Mouse (Mus musculus) lung, postnatal 0 days (tissue): ENCODE measurements around the gene Spock1. TPM values are rescaled to one million over a fixed set of nuclear protein-coding genes. Genes with fewer than 3 reads are reported as not detected.

Experiments used
- ATAC-seq: fragments of 200-750 bp; cut with Nextera tagmentation; 2 replicates; pipeline ENCODE4 v1.8.0; 2017; ENCODE audit warnings: moderate library complexity
- DNase-seq: peaks from one replicate; pipeline ENCODE4 v3.0.0-alpha.2; 2016; ENCODE audit warnings: low spot score
- H3K27ac ChIP-seq: fragments of 300-500 bp; sonication (generic); 2 replicates; pipeline ENCODE4 v1.5.1; 2014; ENCODE audit warnings: antibody characterized with exemption, mild to moderate bottlenecking, low read length, mixed read lengths
- H3K27me3 ChIP-seq: fragments of 300-500 bp; sonication (generic); replicated peaks from 2 replicates; pipeline ENCODE4 v1.6.1; 2014; ENCODE audit warnings: low read length, mixed read lengths; ENCODE audit not compliant: insufficient read depth
- H3K36me3 ChIP-seq: fragments of 300-500 bp; sonication (generic); 2 replicates; pipeline ENCODE4 v1.6.1; 2014; ENCODE audit warnings: low read length, mixed read lengths; ENCODE audit not compliant: insufficient read depth
- H3K4me1 ChIP-seq: fragments of 300-500 bp; sonication (generic); 2 replicates; pipeline ENCODE4 v1.6.1; 2014; ENCODE audit warnings: antibody characterized with exemption, low read depth, low read length, mixed read lengths; ENCODE audit not compliant: insufficient read depth
- H3K4me2 ChIP-seq: fragments of 300-500 bp; sonication (generic); replicated peaks from 2 replicates; pipeline ENCODE4 v1.6.1; 2014; ENCODE audit warnings: low read depth, mild to moderate bottlenecking, low read length, moderate library complexity, mixed read lengths
- H3K4me3 ChIP-seq: fragments of 300-500 bp; sonication (generic); 2 replicates; pipeline ENCODE4 v1.5.1; 2014; ENCODE audit warnings: low read depth, low read length
- H3K9ac ChIP-seq: fragments of 300-500 bp; sonication (generic); replicated peaks from 2 replicates; pipeline ENCODE4 v1.6.1; 2014; ENCODE audit warnings: low read depth, mild to moderate bottlenecking
- H3K9me3 ChIP-seq: fragments of 300-500 bp; sonication (generic); 2 replicates; pipeline ENCODE4 v1.6.1; 2016; ENCODE audit warnings: low read length, mixed read lengths
- CTCF ChIP-seq: IDR thresholded peaks from 2 replicates; pipeline ENCODE4 v1.5.1; 2016; ENCODE audit warnings: antibody characterized with exemption, mild to moderate bottlenecking
- EP300 ChIP-seq: IDR thresholded peaks from 2 replicates; pipeline ENCODE4 v1.6.1; 2016; ENCODE audit warnings: antibody characterized with exemption, mild to moderate bottlenecking, control low read depth
- WGBS: fragments of 180-500 bp; shearing (Covaris S2); extraction: QIAGEN DNeasy Blood & Tissue Kit; methylation state at CpG from one replicate; pipeline ENCODE4 v1.1.7; 2014; 5-methylcytosine and 5-hydroxymethylcytosine counted together
- polyA plus RNA-seq: library from polyadenylated mRNA; unstranded; fragments of >200 nt; fragmentation: Nextera tagmentation; extraction: Ambion mirVana; gene quantifications from 2 replicates; pipeline ENCODE4 v1.2.1, GENCODE M21; 2015

Spock1 gene
- polyA plus RNA-seq, 1 experiment from 2014 or later, result 0.45 TPM

DNA sequence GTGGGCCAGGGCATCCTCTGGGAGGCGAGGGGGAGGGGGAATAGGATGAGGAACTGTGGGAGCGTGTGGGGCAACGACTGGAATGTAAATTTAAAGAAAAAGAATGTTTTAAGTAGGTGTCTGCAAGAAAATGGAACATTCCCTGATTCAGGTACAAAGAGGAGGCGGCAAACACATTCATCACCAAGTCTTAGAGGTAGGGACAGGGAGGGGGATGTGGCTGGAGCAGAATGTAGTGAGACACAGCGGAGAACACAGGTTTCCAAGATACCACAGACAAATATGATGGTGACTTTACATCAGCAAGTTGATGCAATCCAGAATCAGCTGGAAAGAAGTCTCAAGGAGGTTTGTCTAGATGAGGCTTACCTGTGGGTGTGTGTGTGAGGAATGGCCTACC, 221.7 kb downstream of the Spock1 start:
- whole genome bisulfite sequencing, result 57% methylated on average over 5 of the region's 5 CpGs
- no peak overlapping the region for H3K9ac ChIP-seq
- TF ChIP-seq EP300 (no peak), CTCF (no peak)
- ATAC-seq (no peak), DNase-seq (no peak)
- H3K4me2 ChIP-seq, result no peak overlapping the region
- H3K4me3 ChIP-seq, result no peak overlapping the region
- no peaks in the 10 kb centered on the region for H3K27me3 ChIP-seq
- no peaks in the 10 kb centered on the region for H3K9me3 ChIP-seq
- no peaks in the 10 kb centered on the region for H3K36me3 ChIP-seq
- no peak overlapping the region for H3K27ac ChIP-seq
- H3K4me1 ChIP-seq, result no peaks in the 10 kb centered on the region

DNA sequence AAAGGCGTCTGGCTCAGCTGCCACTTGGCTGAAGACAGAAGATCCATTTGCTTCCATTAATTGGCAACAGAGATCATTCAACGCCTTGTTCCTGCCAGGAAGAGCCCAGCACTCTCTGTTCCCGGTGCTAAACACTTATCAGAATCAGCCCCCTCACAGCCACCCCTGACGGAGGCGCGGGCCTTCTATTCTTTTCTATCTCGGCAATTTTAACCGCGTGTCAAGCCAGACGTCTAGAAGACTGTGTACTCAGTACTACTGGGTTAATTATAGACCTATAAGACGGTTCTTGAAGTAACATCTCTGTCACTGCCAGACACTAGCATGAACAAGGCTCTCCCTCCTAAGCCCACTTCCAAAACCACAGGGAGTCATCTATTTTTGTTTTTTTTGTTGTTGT, 222.9 kb downstream of the Spock1 start:
- H3K4me3 ChIP-seq, result no peak overlapping the region
- no peak overlapping the region for H3K9ac ChIP-seq
- H3K27ac ChIP-seq, result no peak overlapping the region
- no peaks in the 10 kb centered on the region for H3K27me3 ChIP-seq
- no peak for ATAC-seq
- no peaks in the 10 kb centered on the region for H3K36me3 ChIP-seq
- no peak overlapping the region for H3K4me2 ChIP-seq
- H3K9me3 ChIP-seq, result no peaks in the 10 kb centered on the region
- WGBS, result 41% methylated on average over 11 of the region's 11 CpGs
- no peak for TF ChIP-seq EP300
- TF ChIP-seq CTCF, result no peak
- H3K4me1 ChIP-seq, result no peaks in the 10 kb centered on the region
- DNase-seq, result no peak

DNA sequence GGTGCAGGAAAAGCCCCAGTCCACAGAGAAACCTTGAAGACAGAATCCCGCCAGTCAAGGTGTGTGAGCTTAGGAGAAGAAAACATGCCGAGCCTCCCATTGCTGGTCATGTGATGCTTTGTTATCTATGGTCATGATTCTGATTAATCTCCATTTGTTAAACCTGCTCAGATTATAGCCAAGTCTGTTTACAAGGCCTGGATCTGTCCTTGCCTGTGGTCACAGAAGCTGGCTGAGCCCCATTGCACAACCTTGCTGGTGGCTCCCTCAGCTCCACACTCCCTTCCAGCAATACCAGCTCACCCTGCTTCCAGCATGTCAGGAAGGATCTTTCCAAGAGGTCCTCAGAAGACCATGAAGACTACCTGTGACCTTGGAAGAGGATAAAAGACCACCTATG, 228.5 kb downstream of the Spock1 start:
- no peak for ATAC-seq

DNA sequence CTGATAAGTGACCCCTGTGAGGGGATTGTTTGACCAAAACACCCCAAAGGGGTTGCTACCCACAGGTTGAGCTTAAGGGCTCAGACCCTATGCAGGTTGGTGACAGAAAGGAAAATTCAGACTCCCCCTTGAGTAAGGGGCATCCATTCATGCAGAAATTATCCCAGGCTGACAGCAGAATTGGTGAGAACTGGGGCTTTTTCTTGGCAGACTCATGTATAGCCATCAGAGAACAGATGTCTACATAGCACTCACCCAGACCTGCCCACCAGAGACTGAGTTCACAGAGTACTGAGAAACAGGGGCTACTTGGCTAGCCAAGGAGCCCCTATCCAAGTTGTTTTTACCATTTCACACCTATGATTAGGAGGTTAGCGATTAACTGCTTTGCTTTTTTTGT, 231.3 kb downstream of the Spock1 start:
- H3K4me1 ChIP-seq, result no peaks in the 10 kb centered on the region
- WGBS, result 92% methylated on average over 1 of the region's 1 CpGs
- no peaks in the 10 kb centered on the region for H3K9me3 ChIP-seq
- TF ChIP-seq EP300, result no peak
- H3K27ac ChIP-seq, result no peak overlapping the region
- no peaks in the 10 kb centered on the region for H3K27me3 ChIP-seq
- no peak overlapping the region for H3K4me2 ChIP-seq
- DNase-seq (no peak), ATAC-seq (no peak)
- H3K4me3 ChIP-seq, result no peak overlapping the region
- no peaks in the 10 kb centered on the region for H3K36me3 ChIP-seq
- no peak overlapping the region for H3K9ac ChIP-seq

More for the DNA sequence above, 228.5 kb downstream of the Spock1 start:
- Histone ChIP-seq H3K4me2 (no peak overlapping the region), H3K9me3 (no peaks in the 10 kb centered on the region), H3K27ac (no peak overlapping the region), H3K4me3 (no peak overlapping the region), H3K9ac (no peak overlapping the region), H3K4me1 (no peaks in the 10 kb centered on the region), H3K27me3 (no peaks in the 10 kb centered on the region), H3K36me3 (no peaks in the 10 kb centered on the region)
- WGBS, result 73% methylated on average over 2 of the region's 2 CpGs
- TF ChIP-seq CTCF, result no peak
- TF ChIP-seq EP300, result no peak
- DNase-seq, result no peak

DNA sequence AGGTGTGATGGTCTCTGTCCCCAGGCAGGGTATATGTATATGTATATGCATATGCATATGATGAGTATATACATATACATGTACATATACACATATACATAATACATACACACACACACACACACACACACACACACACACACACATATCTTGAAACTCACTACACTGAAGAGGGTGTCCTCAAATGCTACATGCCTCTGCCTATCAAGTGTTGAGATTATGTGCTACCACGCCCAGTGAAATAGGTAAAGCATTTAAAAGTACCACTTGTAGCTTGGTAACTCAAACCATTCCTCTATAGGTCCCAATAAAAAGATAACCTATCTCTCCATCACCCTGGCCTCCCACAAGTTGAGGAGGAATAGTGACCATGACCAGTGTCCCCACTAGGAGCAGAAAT, 234.7 kb downstream of the Spock1 start:
- DNase-seq (no peak), ATAC-seq (no peak)
- Histone ChIP-seq H3K4me3 (no peak overlapping the region), H3K36me3 (no peaks in the 10 kb centered on the region), H3K4me1 (no peaks in the 10 kb centered on the region), H3K4me2 (no peak overlapping the region), H3K9me3 (no peaks in the 10 kb centered on the region), H3K27ac (no peak overlapping the region), H3K27me3 (no peaks in the 10 kb centered on the region), H3K9ac (no peak overlapping the region)
- WGBS, result 76% methylated on average over 1 of the region's 1 CpGs
- TF ChIP-seq EP300, result no peak
- no peak for TF ChIP-seq CTCF

DNA sequence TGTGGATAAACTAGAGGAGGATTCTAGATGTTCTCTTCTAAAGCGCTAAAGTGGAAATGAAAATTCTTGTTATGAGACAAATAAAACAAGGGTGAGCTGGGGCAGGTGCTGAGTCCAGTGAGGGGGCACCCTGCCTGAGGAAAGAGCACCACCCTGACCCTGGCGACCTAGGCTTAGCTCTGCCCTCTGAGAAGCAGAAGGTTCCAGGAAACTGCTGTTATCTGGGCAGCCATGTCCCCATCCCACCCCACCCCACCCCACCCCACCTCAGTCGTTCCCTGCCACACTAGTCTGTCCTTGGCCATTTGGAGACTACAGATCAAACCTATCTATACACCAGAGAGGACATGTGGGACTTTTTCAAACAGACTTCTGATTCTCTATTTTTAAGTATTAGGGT, 235.4 kb downstream of the Spock1 start:
- Histone ChIP-seq H3K27ac (no peak overlapping the region), H3K36me3 (no peaks in the 10 kb centered on the region), H3K4me1 (no peaks in the 10 kb centered on the region), H3K27me3 (no peaks in the 10 kb centered on the region), H3K9me3 (no peaks in the 10 kb centered on the region), H3K4me2 (no peak overlapping the region), H3K9ac (no peak overlapping the region), H3K4me3 (no peak overlapping the region)
- TF ChIP-seq CTCF (no peak), EP300 (no peak)
- ATAC-seq (no peak), DNase-seq (no peak)
- 62% methylated on average over 3 of the region's 3 CpGs for WGBS

DNA sequence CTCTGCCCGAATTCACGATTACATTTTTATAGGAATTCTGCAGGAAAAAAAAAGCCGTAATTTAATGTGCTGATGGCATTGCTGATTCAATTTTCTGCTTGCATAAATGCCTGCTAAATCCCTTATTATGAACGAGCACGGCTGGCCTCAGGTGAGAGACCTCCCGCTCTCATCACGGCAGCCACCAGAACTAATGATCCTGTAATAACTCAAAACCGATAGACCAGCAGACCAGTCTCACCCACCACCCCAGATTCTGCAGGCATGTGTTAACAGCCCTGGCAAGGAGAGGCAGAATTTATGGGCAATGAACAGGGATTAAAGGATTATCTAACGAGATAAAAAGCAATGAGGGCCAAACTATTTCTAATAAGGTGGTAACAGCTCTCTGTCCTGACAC, 236.2 kb downstream of the Spock1 start:
- Histone ChIP-seq H3K9ac (no peak overlapping the region), H3K27me3 (no peaks in the 10 kb centered on the region), H3K9me3 (no peaks in the 10 kb centered on the region), H3K4me3 (no peak overlapping the region), H3K36me3 (no peaks in the 10 kb centered on the region), H3K27ac (no peak overlapping the region), H3K4me2 (no peak overlapping the region), H3K4me1 (no peaks in the 10 kb centered on the region)
- TF ChIP-seq EP300, result no peak
- TF ChIP-seq CTCF, result no peak
- 77% methylated on average over 9 of the region's 9 CpGs for WGBS
- ATAC-seq (no peak), DNase-seq (no peak)
